Mouse (Mus musculus): ENCODE results near the gene Tmem123. TPM values are rescaled to one million over a fixed set of nuclear protein-coding genes. Genes with fewer than 3 reads are reported as not detected.

Gene Tmem123
- 10 to 100 TPM; 20.5 to 29.5 (median 25.4) TPM for total RNA-seq (2022)

GRCm38 (mm10) chr9:7763614-7764300 is at the start of gene Tmem123:
Gene Tmem123 (plus strand): TSS chr9:7764041.
- DNase-seq (ENCODE audit: low spot score in 2 of 2) = peak; percentile 99

DNA sequence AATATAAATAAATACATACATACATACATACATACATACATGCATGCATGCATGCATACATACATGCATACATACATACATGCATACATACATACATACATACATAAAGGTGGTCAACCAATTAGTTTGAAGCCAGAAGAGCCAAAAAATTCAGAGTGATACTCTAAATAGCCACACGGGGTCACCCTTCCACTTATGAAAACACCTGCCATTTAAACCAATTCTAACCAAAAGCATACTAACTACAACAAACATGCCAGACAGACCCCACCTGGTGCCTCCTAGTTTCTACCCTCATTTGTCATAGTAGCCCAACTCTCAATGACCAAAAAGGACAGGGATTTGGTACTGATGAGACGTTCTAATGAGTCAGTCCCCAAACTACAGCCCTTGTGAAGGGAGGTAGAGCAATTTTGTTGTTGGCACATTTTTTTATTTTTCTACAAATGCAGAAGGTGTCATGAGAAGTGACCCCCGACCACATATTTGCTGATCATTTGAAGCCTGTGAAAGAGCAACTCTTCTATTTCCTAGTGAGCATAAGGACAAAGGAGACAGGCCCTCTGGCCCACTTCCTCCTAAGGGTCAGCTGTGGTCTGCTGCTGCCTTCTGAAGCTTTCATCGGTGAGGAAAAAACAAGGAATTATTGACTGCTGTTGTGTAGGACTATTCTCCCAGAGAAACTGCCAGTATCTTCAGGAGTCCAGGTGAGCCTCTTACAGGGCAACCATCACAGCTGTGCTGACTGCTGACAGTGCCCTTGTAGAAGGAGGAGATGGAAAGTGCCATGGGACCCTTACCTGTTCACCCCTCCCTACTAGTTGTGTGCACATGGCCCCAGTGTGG is 49.6 kb upstream of the Tmem123 start:
- DNase-seq (ENCODE audit: low spot score in 2 of 2) = no peak

- DNase-seq (ENCODE audit: low spot score in 2 of 2) = no peak
Observed at GRCm38 (mm10) chr9:7714908-7715175, 49.0 kb upstream of the Tmem123 start.

- DNase-seq (ENCODE audit: low spot score in 2 of 2) = no peak
Observed at GRCm38 (mm10) chr9:7721543-7721942, 42.3 kb upstream of the Tmem123 start.

- DNase-seq (ENCODE audit: low spot score in 2 of 2) = no peak
Observed at GRCm38 (mm10) chr9:7728997-7729396, 34.8 kb upstream of the Tmem123 start.

DNA sequence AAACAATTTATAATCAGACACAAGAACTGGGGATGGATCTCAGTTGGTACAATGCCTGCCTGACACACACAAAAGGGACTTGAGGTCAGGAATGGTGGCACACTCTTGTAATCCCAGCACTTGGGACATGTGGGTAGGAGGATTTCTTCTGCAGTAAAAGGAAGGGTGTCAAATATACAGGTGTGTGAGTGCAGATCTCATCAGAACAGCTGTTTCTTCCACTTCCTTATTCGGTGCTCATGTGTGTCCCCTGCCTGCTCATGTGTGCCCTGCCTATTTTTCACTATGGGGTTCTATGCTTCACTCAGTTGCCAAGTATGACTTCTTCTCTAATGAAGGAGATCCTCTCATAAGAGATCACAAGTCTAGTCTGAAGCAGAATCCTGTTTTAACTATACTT is 21.1 kb upstream of the Tmem123 start:
- DNase-seq (ENCODE audit: low spot score in 2 of 2) = no peak

- DNase-seq (ENCODE audit: low spot score in 2 of 2) = no peak
Observed at GRCm38 (mm10) chr9:7744156-7744555, 19.7 kb upstream of the Tmem123 start.

GRCm38 (mm10) chr9:7748881-7749280 is 15.0 kb upstream of the Tmem123 start:
- no peak for DNase-seq (ENCODE audit: low spot score in 2 of 2)

DNA sequence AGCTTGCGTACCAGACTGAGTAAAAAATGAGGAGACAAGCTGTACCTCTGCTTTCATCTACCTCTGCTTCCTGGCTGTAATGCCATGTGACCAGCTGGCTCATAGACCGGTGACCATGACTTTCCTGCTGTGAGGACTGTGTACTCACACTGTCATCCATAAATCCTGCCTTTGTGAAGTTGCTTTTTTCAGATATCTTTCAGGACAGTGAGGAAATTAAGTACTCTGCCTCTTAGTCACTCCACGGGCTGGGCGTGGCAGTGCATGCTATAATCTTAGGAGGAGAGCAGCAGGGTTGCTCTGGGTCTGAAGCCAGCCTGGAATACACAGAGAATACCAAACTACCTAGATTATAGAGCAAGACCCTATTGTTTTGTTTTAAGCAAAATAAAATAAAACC is 14.3 kb upstream of the Tmem123 start:
- DNase-seq (ENCODE audit: low spot score in 2 of 2) = no peak

DNA sequence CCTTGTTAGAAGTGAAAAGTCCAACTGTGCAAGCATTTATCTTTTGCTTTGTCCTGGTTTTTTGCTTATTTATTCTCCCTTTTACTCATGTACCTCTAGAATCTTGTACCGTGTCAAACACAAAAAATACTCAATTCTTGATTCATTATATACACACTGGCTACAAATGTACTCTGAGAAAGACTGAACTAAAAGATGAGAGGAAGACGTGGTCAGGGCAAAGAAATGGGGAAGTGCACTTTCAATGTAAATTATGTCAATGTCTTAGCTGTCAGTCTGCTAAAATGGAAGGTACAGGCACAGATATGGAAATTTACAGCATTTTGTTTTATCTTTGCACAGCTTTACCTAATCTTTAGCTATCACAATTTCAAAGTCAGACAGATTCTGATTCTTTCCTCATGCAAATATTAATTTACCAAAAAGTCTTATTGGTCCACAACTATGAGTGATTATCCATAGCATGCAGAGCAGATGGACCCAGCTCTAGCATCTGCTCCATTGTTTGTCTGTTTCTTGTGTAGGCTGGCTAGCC is 7.9 kb upstream of the Tmem123 start:
- no peak for DNase-seq (ENCODE audit: low spot score in 2 of 2)

DNA sequence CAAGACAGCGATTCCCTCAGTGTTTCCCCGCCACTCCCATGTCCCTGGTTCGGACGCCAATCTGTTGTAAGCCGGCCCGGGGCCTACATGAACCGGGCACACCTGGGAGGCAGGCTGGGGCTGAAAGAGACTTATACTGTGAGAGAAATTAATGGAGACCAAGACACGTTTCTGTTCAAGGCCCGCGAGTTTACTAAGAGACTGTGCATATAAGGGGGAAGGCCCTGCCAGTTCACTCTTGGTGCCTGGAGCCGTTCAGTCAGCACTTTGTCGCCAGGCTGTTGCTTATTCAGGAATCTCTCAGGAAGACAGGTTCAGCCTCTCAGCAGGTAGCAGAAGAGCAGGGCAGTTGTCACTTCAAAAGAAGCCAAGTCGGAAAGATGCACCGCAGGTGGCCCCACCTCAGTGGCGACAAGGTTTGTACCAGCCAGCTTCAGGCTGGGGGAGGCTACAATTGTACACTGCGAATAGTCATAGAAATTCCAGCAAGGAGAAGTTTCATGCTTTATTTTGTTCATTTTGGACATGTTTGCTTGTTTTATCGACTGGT is 1.9 kb upstream of the Tmem123 start:
- DNase-seq (ENCODE audit: low spot score in 2 of 2) = no peak

- DNase-seq (ENCODE audit: low spot score in 2 of 2) = no peak
Observed at GRCm38 (mm10) chr9:7762741-7763140, 1.1 kb upstream of the Tmem123 start.

GRCm38 (mm10) chr9:7764463-7764871 is 626 bp downstream of the Tmem123 start:
- DNase-seq (ENCODE audit: low spot score in 2 of 2) = peak in 1 of 2 experiments; percentile 21

DNA sequence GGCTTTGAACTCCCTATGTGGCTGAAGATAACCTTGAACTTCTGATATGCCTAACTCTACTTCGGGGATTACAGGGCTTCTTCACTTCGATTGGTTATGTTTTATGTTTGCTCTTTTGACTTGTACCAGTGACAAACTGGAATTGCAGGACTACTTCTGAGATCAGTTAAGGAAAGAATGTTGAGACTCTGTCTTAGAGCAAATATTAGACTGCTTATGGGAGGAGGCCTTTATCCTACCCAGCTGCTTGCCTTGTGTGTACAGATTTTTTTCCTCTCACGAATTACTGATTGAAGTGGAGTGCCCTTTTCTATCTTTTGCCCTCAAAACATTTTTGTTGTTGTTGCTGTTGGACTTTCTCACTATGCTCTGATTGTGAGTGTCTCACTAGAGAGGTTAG is 1.4 kb downstream of the Tmem123 start:
- DNase-seq (ENCODE audit: low spot score in 2 of 2) = no peak

- DNase-seq (ENCODE audit: low spot score in 2 of 2) = no peak
Observed at GRCm38 (mm10) chr9:7766582-7766981, 2.7 kb downstream of the Tmem123 start.

- no peak for DNase-seq (ENCODE audit: low spot score in 2 of 2)
Observed at GRCm38 (mm10) chr9:7767526-7767925, 3.7 kb downstream of the Tmem123 start.

DNA sequence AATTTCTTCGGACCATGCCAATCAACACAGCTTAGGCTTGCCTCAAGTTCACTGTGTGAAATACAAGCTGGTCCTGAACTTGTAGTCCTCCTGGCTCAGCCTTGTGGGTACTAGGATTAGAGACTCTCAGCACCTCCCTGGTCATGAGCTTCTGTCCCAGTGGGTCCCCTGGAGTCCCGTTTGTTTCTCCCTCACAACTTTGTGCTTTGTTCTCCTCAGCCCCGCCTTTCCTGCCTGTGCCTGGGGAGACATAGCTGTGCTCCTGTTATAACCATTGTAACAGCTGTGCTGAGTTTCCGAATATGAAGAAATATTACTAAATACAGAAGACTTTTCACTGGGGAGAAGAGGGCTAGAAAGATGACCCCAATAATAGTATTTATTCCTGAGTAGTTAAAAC is 5.2 kb downstream of the Tmem123 start:
- no peak for DNase-seq (ENCODE audit: low spot score in 2 of 2)

DNA sequence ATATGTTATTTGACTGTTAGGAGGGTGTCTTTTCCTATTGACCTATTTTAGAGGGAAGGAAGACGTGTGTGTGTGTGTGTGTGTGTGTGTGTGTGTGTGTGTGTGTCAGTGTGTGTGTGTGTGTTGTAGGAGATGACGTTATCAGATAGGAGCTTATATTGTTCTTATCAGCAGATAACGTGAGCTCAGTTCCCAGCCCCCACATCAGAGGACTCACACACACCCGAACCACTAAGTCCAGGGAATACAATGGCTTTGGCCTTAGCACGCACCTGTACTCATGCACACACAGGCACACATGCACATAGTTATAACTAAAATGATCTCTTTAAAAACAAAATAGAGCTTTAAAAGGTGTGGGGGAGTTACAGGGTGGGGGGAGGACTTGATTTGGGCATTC is 5.7 kb downstream of the Tmem123 start:
- no peak for DNase-seq (ENCODE audit: low spot score in 2 of 2)

GRCm38 (mm10) chr9:7772361-7772760 is 8.5 kb downstream of the Tmem123 start:
- DNase-seq (ENCODE audit: low spot score in 2 of 2) = no peak

- DNase-seq (ENCODE audit: low spot score in 2 of 2) = no peak
Observed at GRCm38 (mm10) chr9:7772773-7773454, 9.1 kb downstream of the Tmem123 start.

DNA sequence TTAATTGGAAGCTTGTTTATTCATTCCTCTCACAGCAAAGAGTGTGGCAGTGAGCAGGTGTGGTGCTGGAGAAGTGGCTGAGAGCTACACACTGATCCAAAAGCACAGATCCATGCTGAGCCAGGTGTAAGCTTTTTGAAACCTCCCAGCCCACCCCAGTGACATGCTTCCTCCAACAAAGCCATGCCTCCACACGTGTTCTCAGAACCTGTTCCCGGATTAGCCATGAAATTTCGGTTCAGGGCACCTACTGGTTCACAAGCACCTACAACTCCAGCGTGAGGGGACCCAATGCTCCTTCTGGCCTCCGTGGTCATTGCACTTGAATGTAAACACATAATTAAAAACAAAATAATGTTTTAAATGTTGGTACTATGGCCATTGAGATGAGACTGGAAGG is 9.8 kb downstream of the Tmem123 start:
- DNase-seq (ENCODE audit: low spot score in 2 of 2) = no peak

DNA sequence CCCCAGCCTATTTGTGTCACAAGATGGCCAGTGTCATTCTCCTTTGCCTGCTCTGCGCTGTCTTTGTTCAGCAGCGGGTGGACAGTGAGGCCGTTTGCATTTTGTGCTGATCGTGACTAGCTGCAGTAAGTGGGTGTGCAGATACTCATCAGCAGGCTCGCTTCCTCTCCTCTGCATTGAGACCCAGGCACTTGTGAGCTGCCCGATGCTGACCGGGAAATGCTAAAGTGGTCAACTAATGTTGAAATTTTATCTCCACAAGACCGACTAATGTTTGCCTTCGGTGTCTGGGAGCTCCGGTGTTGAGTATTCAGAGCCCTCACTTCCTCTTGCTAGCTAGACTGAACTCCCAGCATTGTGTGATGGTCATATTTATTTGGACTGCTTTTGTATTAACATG is 10.7 kb downstream of the Tmem123 start:
- DNase-seq (ENCODE audit: low spot score in 2 of 2) = no peak

Data from gastrocnemius, adult 8-10 months (tissue).